Mouse (Mus musculus) olfactory bulb, adult 2 months (tissue): ENCODE data around the gene Arrb1. TPM values are rescaled to one million over a fixed set of nuclear protein-coding genes. Genes with fewer than 3 reads are reported as not detected.
"Not testable (repeated sequence)": the region's sequence is repeated elsewhere in the genome, so short reads cannot be mapped to it uniquely, and the experiment has no call there.

Experiments used
- H3K27ac ChIP-seq: fragments of 200-500 bp; 2 replicates; pipeline ENCODE4 v1.5.1; 2012; ENCODE audit warnings: low read depth, low read length; ENCODE audit not compliant: insufficient read depth
- H3K4me1 ChIP-seq: fragments of 200-500 bp; 2 replicates; pipeline ENCODE4 v1.6.1; 2012; ENCODE audit warnings: low read length; ENCODE audit not compliant: control insufficient read depth, insufficient read depth
- H3K4me3 ChIP-seq: fragments of 200-500 bp; 2 replicates; pipeline ENCODE4 v1.5.1; 2012; ENCODE audit warnings: mild to moderate bottlenecking, low read depth, low read length, moderate library complexity; ENCODE audit not compliant: insufficient read depth
- CTCF ChIP-seq: fragments of 200-500 bp; IDR thresholded peaks from 2 replicates; pipeline ENCODE4 v1.5.1; 2012; ENCODE audit warnings: low read depth, mild to moderate bottlenecking, low read length, moderate library complexity; ENCODE audit not compliant: insufficient read depth
- POLR2A ChIP-seq: fragments of 200-500 bp; IDR thresholded peaks from 2 replicates; pipeline ENCODE4 v1.6.1; 2012; ENCODE audit warnings: mild to moderate bottlenecking, low read depth, low read length, moderate library complexity; ENCODE audit not compliant: insufficient read depth
- WGBS: fragments of 180-500 bp; shearing (Covaris S2); methylation state at CpG from one replicate; pipeline ENCODE4 v1.1.7; 2018; 5-methylcytosine and 5-hydroxymethylcytosine counted together
- polyA plus RNA-seq: library from polyadenylated mRNA; stranded (reverse); fragments of >200 nt; gene quantifications from 2 replicates; pipeline ENCODE4 v1.2.4, GENCODE M21; 2012; ENCODE audit warnings: low replicate concordance; ENCODE audit not compliant: missing spikeins, insufficient read depth, insufficient read length

Arrb1 gene
- polyA plus RNA-seq, result not detected in 2 replicates

DNA sequence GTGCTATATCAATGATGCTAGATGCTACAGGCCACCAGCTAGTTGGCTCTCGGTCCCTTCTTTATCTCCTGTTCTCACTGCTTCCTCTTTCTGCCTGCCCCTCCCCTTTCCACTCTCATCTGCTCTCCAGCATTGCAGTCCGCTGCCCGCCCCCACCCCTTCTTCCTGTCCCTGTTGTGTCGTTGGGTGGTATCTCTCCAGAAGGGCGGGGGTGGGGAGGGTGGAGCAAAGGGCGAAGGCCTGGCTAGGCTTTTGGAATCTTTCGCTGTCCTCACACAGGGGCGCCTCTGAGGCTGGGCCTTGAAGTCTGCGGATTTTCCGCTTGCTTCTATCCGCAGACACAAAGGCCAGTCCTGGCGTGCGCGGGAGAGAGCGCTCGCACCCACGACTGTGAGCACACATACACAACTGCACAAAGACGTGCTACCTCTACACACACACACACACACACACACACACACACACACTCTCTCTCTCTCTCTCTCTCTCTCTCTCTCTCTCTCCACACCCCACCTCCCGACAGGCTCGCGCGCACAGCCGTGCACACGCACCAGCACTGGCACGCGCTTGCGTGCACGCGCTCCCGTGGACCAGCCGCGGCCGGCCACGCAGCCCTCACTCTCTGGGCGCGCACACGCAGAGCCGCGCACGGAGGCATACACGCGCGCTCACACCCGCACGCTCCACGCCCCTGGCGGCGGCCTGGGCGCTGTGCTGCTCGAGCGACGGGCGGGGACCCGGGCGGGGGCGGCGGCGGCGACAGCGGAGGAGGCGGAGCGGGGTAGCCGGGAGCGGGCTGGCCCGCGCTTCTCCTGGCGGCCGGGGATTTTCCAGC is at the start of gene Arrb1:
TSS of gene Arrb1 (plus strand) at position 566 of the 835 bp plus-strand sequence.
- H3K4me1 ChIP-seq, result peaks cover 40% of the 10 kb centered on the region
- TF ChIP-seq POLR2A (peak; percentile 54), CTCF (no peak; the same call in 1 of the 2 replicates)
- peak within 1 kb of the TSS; percentile 66 for H3K4me3 ChIP-seq
- H3K27ac ChIP-seq, result peak within 1 kb of the TSS; percentile 66
- WGBS, result under 1% methylated on average over 68 of the region's 68 CpGs

DNA sequence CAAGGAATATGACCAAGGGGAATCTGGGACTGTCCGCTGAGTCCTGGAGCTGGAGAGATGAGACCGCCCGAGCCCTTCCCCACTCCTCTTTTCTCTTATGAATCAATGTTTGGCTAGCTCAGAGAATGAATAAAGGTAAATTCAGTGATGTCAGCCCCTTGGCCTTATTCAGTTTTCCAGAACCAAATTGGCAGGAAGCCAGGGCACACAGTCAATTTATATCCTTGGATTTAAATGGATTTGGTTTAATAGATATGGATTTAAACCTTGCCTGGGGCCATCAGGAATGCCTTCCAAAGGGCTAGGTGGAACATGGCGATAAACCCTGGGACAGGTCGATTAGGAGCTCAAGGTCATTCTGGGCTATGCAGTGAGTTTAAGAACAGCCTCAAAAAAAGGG is 45.6 kb upstream of the Arrb1 start:
- Histone ChIP-seq H3K4me1 (no peaks in the 10 kb centered on the region), H3K4me3 (no peak overlapping the region), H3K27ac (no peak overlapping the region)
- TF ChIP-seq POLR2A (no peak), CTCF (no peak)
- 68% methylated on average over 5 of the region's 5 CpGs for WGBS

DNA sequence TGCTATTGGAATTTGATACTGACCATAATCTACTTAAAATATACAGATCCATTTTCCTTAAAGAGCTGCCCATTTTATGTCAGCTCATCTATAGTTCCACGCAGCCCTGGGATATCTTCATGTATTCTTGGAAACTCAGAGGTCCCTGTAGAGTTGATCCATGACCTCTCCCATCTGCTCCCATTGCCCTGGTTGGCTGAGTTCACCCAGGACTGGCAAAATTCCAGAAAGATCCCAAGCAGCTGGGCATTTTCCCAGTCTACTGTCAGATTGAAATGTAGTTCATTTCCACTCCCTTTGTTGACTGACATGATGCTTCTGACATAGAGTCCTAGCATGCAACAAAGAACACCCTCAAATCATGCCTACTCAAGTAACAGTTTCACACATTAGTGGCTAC is 36.1 kb upstream of the Arrb1 start:
- no peak overlapping the region for H3K4me3 ChIP-seq
- TF ChIP-seq POLR2A, result no peak
- no peak for TF ChIP-seq CTCF
- WGBS, result 55% methylated on average over 1 of the region's 1 CpGs

DNA sequence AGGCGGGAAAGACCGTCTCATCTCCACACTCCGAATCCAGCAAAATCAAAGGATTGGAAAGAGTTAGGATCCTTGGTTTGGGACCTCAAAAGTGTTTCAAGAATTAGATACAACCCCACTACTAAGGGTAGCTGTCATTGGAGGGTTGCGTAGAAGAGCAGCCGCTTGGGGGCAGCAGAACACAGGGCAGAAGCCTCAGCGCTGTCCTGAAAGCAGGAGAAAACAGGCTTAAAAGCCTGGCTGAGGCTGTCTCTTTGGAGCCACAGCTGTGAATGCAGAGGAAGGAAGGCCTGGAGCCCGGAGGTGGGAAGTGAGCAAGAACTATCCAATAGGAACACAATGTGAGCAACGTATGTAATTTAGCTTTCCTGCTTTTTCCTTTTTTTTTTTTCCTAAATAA is 35.1 kb upstream of the Arrb1 start:
- Histone ChIP-seq H3K27ac (no peak overlapping the region), H3K4me1 (peaks cover 2% of the 10 kb centered on the region; the same call in 1 of the 2 replicates), H3K4me3 (no peak overlapping the region)
- peak; percentile 96 for TF ChIP-seq CTCF
- no peak for TF ChIP-seq POLR2A
- WGBS, result 3% methylated on average over 8 of the region's 8 CpGs

More for the DNA sequence above, 36.1 kb upstream of the Arrb1 start:
- Histone ChIP-seq H3K4me1 (peaks cover 2% of the 10 kb centered on the region; the same call in 1 of the 2 replicates), H3K27ac (no peak overlapping the region)

DNA sequence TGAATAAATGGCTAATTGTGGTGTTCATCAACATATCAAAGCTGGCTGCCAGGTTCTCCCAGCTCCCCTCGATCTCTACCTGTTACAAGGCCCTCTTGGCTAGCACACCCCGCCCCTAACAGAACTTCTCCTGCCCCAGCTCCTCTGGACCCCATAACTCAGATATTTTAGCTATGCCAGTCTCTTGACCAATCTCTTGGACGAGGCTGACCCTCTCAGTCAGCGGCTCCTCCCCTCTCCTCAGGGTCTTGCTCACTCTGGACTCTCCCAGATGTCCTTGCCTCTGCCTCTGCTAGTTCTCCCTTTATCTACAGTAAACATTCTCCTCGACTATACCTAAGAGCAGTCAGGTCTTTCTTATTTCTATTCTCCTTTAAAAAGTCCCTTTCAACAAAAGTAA is 34.6 kb upstream of the Arrb1 start:
- Histone ChIP-seq H3K4me3 (no peak overlapping the region), H3K4me1 (peaks cover 2% of the 10 kb centered on the region; the same call in 1 of the 2 replicates), H3K27ac (no peak overlapping the region)
- WGBS, result 44% methylated on average over 5 of the region's 5 CpGs
- no peak for TF ChIP-seq POLR2A
- no peak for TF ChIP-seq CTCF

DNA sequence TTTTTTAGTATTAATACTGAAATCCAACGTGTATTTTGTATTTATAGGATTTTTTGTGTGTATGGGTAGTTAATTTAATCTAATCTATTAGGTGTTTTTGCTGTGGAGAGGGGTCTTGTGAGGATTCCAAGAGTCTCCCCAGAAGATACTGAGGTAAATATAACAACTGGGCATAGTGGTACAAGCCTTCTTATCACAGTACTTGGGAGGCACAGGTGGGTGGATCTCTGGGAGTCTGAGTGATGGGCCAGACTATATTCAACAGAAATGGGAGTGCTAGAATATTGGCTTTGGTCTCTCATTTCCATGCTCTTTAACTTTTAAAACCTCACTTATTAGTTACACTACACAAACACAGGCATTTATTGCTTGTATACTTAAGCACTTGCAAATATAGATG is 34.1 kb upstream of the Arrb1 start:
- Histone ChIP-seq H3K4me3 (no peak overlapping the region), H3K27ac (no peak overlapping the region), H3K4me1 (peaks cover 2% of the 10 kb centered on the region; the same call in 1 of the 2 replicates)
- 69% methylated on average over 1 of the region's 1 CpGs for WGBS
- TF ChIP-seq CTCF (no peak), POLR2A (no peak)

DNA sequence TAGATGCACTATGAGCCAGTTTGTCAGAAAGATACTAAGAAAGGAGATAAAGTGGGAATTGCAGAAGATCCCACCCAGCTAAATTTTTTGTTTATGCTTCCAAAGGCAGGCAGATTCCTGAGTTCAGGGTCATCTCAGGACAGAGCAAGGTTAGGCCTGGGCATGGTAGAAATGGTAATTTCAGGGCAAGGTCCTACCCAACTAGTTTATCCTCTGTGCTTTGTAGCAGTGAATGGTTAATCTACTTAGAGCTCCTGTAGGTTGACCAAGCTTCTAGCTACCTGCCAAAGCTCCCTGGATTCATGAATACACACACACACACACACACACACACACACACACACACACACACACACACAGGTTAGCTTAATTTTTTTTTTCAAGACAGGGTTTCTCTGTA is 30.7 kb upstream of the Arrb1 start:
- no peak overlapping the region for H3K4me3 ChIP-seq

DNA sequence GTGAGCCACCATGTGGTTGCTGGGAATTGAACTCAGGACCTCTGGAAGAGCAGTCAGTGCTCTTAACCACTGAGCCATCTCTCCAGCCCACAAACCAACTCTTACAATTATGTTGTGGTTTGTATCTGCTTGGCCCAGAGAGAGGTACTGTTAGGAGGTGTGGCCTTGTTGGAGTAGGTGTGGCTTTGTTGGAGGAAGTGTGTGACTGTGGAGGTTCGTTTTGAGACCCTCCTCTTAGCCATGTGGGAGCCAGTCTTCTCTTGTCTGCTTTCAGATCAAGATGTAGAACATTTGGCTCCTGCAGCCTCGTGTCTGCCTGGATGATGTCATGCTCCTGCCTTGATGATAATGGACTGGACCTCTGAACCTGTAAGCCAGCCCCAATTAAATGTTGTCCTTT is 27.1 kb upstream of the Arrb1 start:
- WGBS, result 36% methylated on average over 2 of the region's 2 CpGs
- H3K4me1 ChIP-seq, H3K4me3 ChIP-seq, H3K27ac ChIP-seq: not testable (repeated sequence)

More for the DNA sequence above, 30.7 kb upstream of the Arrb1 start:
- Histone ChIP-seq H3K27ac (no peak overlapping the region), H3K4me1 (peaks cover 2% of the 10 kb centered on the region; the same call in 1 of the 2 replicates)
- TF ChIP-seq CTCF (no peak), POLR2A (no peak)

DNA sequence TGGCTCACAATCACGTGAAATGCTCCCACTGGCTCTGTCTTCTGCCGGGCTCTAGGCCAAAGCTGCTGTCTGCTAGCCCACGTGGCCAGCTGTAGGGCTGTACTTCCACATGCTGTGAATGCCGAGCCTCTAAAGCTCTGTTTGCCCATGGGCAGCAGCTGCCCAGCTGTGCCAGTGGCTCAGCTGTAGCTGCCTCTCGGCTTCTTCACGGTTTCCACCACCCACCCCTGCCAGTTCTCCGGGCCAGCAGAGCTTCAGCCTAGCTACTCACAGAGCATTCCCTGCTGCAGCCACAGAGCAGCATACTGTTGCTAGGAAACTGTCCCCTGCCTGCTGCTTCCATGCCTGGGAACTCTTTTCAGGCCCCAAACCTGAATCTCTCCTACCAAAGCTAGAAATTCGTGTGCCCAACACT is 25.2 kb upstream of the Arrb1 start:
- TF ChIP-seq CTCF (no peak), POLR2A (no peak)
- Histone ChIP-seq H3K27ac (peak overlapping the region; percentile 86), H3K4me3 (no peak overlapping the region), H3K4me1 (peaks cover 5% of the 10 kb centered on the region)
- WGBS, result 1% methylated on average over 8 of the region's 8 CpGs
